Mouse (Mus musculus) granulocyte monocyte progenitor cell, adult 5-6 weeks (primary cell): ENCODE data around the gene Tmem135. TPM values are rescaled to one million over a fixed set of nuclear protein-coding genes. Genes with fewer than 3 reads are reported as not detected.
A peak's percentile ranks its signal among the peaks of the same experiment; 100 is the strongest.

Source experiments
- ATAC-seq: replicated peaks from 2 replicates; pipeline ENCODE4 v1.8.0; 2016; ENCODE audit warnings: mild to moderate bottlenecking, moderate TSS enrichment, inconsistent platforms; ENCODE audit not compliant: poor library complexity, severe bottlenecking
- total RNA-seq, 2 experiments: library from RNA; stranded (forward) in 1 of 2; stranded (reverse) in 1 of 2; fragments of 200-712, 200-1000 nt in 1 of 2; fragments of >200 nt in 1 of 2; fragmentation: Nextera tagmentation in 1 of 2; gene quantifications; 2 replicates each; pipeline ENCODE4 v1.2.3; 2014 to 2017

The Tmem135 gene
- total RNA-seq, 2 experiments from 2014 or later, result 18.9 to 23.1 TPM

GRCm38 (mm10) chr7:89216118-89216517 is 187.9 kb downstream of the Tmem135 start:
- peak; percentile 62 for ATAC-seq

DNA sequence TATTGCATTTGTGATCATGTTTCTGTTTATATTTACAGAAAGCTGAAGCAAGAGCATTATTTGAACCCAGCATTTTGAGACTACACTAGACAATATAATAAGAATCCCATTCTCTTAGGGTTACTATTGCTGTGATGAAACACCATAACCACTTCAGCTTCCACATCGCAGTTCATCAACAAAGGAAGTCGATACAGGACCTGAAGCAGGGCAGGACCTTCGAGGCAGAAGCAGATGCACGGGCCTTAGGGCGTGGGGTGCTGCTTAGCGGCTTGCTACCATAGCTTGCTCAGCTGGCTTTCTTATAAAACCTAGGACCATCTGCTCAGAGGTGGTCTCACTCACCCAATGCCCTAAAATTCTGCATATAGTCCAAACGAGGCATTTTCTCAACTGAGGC is 188.3 kb downstream of the Tmem135 start:
- peak; percentile 78 for ATAC-seq

GRCm38 (mm10) chr7:89210506-89210905 is 193.5 kb downstream of the Tmem135 start:
- no peak for ATAC-seq

- no peak for ATAC-seq
These were observed 197.9 kb downstream of the Tmem135 start for GRCm38 (mm10) chr7:89206165-89206564.

- ATAC-seq, result no peak
These were observed 198.6 kb downstream of the Tmem135 start for GRCm38 (mm10) chr7:89205402-89205801.

GRCm38 (mm10) chr7:89203144-89203543 is 200.9 kb downstream of the Tmem135 start:
- no peak for ATAC-seq

- no peak for ATAC-seq
These were observed 202.1 kb downstream of the Tmem135 start for GRCm38 (mm10) chr7:89201954-89202353.

GRCm38 (mm10) chr7:89198499-89198898 is 205.5 kb downstream of the Tmem135 start:
- ATAC-seq, result no peak

DNA sequence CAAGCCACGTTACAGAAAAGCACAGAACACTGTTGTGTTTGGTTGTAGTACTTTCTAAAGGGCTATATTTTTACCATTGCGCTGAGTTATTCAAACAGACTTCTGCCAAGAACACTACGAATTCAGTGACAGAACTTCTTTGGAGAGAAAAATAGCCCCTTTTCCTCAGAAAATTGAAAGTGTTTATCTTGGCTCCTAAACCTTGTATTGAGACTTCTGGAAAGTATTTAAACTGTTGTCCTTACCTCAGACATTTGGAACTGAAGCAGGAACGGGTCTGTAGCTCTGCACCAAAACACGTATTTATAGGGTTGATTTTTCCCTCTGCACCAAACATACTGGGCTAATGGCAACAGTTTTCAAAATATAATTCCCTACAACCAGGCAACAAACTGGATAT is 210.6 kb downstream of the Tmem135 start:
- no peak for ATAC-seq

DNA sequence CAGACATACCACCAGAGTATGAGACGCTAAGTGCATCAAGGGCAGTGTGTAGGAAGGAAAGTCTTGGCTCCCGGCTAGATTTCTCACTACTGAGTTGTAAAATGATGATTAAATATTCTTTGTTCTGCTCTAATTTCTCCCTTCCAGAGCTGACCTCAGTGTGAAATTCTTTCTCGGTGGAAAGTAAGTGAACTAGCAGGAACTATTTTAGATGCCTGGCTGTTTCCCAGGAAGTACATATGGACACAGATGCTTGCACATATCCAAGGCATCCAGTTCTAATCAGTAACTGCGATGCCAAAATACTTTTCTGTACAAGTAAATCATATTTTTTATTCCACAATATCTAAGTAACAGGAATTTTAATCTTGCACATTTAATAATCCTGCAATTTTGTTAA is 220.1 kb downstream of the Tmem135 start:
- ATAC-seq, result no peak

DNA sequence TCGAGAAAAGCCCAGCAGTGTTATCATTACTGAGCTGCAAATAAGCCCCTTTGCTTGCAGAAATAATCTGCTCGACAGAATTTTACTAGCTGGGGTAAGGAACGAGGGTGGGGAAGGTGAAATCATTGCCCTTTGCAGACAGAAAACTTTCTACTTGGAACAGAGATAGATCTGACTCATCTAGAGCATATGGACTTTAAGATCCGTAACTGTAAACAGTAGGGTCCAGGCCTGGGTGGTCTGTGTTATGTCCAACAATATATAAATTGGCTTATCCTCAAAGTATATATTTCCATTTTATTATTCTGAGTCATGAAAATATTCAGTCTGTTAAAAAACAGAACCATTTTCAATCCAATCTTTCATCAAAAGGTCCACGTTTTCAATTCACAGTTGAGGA is 221.1 kb downstream of the Tmem135 start:
- ATAC-seq, result no peak

GRCm38 (mm10) chr7:89181285-89181684 is 222.7 kb downstream of the Tmem135 start:
- no peak for ATAC-seq

DNA sequence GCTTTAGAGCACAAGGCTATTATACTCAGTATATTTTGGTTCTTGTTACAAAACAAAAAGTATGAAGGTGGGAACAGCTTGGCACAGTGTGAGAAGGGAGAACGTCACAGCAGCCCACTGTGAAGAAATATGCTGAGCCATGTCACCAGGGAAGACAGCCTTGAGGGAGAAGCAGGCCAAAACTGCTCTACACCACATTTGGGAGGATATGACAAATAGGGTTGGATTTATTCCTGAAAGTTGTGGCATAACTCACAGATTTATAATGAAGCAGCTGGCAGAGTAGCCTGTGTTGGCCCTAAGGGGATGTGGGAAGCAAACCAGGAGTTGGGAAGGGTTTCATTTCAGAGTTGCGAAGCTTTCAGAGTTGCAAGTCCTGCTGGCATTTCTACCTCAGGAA is 225.4 kb downstream of the Tmem135 start:
- peak; percentile 45 for ATAC-seq

- ATAC-seq, result peak; percentile 81
These were observed 226.1 kb downstream of the Tmem135 start for GRCm38 (mm10) chr7:89177926-89178325.

GRCm38 (mm10) chr7:89174430-89174829 is 229.6 kb downstream of the Tmem135 start:
- ATAC-seq, result no peak

GRCm38 (mm10) chr7:89173018-89173417 is 231.0 kb downstream of the Tmem135 start:
- no peak for ATAC-seq

DNA sequence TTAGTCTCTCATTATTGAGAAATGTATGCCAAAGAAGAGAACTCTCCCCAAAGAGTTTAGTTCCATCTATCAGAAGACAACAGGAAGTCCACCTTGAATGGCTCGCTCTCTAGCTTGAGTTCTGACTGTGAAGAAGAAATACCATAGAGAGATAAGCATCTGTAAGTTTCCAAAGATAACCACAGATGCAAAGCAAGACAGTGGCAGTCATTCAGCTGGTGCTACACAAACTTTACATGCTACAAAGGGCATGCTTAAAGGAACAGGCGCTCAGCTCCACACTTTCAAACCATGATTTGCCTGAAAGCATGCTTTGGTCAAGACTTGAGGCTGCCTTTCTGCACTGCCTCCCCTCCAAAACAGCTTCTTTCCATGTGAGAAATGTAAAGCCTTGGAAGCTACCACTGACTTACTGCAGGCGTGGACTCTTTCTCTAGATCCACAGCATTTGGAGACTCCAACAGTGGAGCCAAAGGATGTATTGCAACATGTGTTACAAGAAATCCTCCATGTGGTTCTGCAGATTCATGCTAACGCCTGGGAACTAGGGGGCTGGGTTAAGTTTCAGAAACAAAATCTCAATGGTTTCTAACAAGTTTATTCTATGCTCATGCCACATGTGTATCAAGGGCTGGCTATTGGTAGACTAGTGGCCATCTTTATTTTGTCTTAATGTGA is 232.1 kb downstream of the Tmem135 start:
- peak; percentile 63 for ATAC-seq

GRCm38 (mm10) chr7:89168606-89169005 is 235.4 kb downstream of the Tmem135 start:
- peak; percentile 90 for ATAC-seq

DNA sequence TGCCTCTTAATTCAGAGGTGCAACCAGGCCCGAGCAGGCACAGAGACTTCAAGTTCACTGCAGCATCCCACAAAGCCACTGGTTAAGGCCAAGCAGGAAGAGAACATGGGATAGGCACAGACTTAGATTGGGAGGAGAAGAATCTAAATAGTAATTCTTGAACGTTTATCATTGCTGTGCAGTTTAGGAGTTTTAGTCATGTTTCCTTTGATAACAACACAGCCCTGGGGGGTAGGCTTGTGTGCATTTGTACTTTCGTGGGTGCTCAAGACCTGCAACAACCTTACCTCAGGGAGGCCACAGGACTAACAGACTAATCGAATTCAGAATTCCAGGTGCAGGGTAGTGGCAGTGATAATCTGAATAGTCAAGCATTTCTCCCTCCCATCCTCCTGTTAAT is 238.5 kb downstream of the Tmem135 start:
- ATAC-seq, result no peak

DNA sequence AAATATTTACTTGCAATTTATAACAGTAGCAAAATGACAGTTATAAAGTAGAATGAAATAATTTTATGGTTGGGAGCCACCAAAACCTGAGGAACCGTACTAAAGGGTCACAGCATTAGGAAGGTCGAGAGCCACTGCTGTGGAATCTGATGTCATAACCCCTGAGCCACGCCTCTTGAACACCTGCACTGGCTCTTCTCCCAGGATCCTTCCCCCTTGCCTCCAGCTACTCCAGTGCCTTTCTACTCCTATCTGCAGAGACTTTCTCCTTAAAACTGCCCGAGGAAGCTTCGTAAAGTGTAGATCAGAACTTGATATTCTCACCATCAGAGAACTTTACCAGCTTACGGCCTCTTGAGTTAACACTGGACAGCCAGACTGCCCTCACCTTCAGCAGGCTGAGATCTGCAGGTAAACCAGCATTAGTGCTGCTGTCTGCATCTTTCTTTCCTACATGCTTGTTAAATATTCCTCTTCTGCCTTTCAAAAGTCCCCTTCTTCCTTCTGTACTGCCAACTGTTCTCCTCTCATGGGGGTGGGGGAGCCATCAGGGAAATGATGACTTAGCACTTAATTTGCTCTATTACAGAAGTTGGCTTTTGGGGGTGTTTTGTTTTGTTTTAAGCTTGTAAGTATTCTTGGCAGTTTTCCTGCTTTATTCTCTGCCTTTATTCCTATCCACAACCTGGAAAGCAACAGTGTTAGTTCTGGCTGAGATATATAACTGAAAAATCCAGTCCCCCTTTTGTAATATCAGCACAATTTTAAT is 242.2 kb downstream of the Tmem135 start:
- ATAC-seq, result no peak

DNA sequence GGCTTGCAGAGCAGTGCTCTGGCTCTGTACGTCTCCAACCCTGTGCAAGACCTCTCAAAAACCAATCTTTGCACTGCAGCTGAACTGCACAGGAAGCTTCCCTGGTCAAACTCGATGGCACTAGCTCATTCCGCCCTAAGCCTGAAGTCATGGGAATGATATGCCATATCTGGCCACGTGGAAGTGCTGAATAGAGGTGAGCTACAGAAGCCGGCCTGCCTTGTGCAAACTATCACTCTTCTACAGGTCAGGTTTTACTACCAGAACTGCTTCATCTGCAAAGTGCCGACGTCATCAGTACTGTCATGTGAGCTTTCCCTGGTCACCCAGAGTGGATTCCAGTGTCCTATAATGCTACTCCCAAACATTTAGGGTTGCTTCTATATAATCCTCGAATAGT is 246.7 kb downstream of the Tmem135 start:
- ATAC-seq, result no peak

- ATAC-seq, result no peak
These were observed 247.4 kb downstream of the Tmem135 start for GRCm38 (mm10) chr7:89156629-89157028.
